Mouse (Mus musculus) embryonic facial prominence, embryonic 15.5 days (tissue): ENCODE results near the gene Tnfaip3. TPM values are rescaled to one million over a fixed set of nuclear protein-coding genes. Genes with fewer than 3 reads are reported as not detected.

ENCODE experiments used
- ATAC-seq: fragments of 200-750 bp; cut with Nextera tagmentation; 2 replicates; pipeline ENCODE4 v1.8.0; 2017; ENCODE audit warnings: low read depth, moderate TSS enrichment; ENCODE audit not compliant: insufficient number of reproducible peaks, low FRiP score, low TSS enrichment
- H3K27ac ChIP-seq: fragments of 300-500 bp; sonication (generic); replicated peaks from 2 replicates; pipeline ENCODE4 v1.5.1; 2015; ENCODE audit warnings: mild to moderate bottlenecking, inconsistent platforms
- H3K27me3 ChIP-seq: fragments of 300-500 bp; sonication (generic); 2 replicates; pipeline ENCODE4 v1.6.1; 2015; ENCODE audit warnings: inconsistent platforms
- H3K36me3 ChIP-seq: fragments of 300-500 bp; sonication (generic); 2 replicates; pipeline ENCODE4 v1.6.1; 2015; ENCODE audit warnings: mild to moderate bottlenecking, inconsistent platforms
- H3K4me1 ChIP-seq: fragments of 300-500 bp; sonication (generic); 2 replicates; pipeline ENCODE4 v1.6.1; 2015; ENCODE audit warnings: inconsistent platforms
- H3K4me2 ChIP-seq: fragments of 300-500 bp; sonication (generic); replicated peaks from 2 replicates; pipeline ENCODE4 v1.6.1; 2015; ENCODE audit warnings: mild to moderate bottlenecking, inconsistent platforms
- H3K4me3 ChIP-seq: fragments of 300-500 bp; sonication (generic); replicated peaks from 2 replicates; pipeline ENCODE4 v1.5.1; 2015; ENCODE audit warnings: mild to moderate bottlenecking, inconsistent platforms
- H3K9ac ChIP-seq: fragments of 300-500 bp; sonication (generic); 2 replicates; pipeline ENCODE4 v1.6.1; 2015; ENCODE audit warnings: inconsistent platforms
- H3K9me3 ChIP-seq: fragments of 300-500 bp; sonication (generic); replicated peaks from 2 replicates; pipeline ENCODE4 v1.6.1; 2016; ENCODE audit warnings: inconsistent platforms
- polyA plus RNA-seq: library from polyadenylated mRNA; unstranded; fragments of >200 nt; fragmentation: Nextera tagmentation; extraction: Ambion mirVana; gene quantifications from 2 replicates; pipeline ENCODE4 v1.2.1, GENCODE M21; 2015

Gene Tnfaip3
- polyA plus RNA-seq, 1 experiment from 2014 or later: 4.2 TPM

DNA sequence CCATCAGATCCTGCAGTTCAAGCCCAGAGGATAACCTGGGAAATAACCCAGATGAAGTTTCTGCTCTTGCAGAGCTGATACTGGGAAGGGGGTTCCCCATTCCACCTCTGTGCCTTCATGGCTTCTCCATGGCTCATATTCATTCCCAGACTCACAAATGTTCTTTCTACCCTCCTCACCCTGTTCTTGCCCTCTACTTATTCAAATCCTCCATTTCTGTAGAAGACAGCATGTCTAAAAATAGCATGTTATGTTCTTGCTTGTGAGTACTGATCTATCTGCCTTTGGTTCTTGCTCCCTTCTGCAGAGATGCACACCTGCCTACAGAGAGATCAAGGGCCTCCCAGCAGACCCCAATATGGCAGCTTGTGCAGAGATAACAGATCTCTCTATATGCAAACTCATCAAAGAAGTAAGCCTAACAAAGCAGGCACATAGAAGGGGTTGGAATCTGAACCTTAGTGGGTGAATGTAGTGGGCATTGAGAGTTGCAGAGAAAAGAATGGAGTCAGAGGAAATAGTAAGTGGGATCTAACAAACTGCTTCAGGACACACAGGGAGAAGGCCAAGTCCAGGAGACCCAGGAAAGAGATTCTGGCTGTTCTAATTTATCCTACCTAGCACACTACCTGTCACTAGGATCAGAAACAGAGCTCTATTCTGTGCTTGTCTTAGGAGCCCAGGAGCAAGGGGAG is 62.3 kb downstream of the Tnfaip3 start:
- Histone ChIP-seq H3K27me3 (no peaks in the 10 kb centered on the region; the same call in 1 of the 2 replicates), H3K4me1 (no peaks in the 10 kb centered on the region), H3K27ac (no peak overlapping the region), H3K4me3 (no peak overlapping the region), H3K9ac (no peak overlapping the region), H3K4me2 (no peak overlapping the region), H3K36me3 (no peaks in the 10 kb centered on the region), H3K9me3 (no peaks in the 10 kb centered on the region)
- ATAC-seq: no peak

Other genes with a start within 250 kb of the Tnfaip3 start
- gene Gm4922, start 228.9 kb downstream of the Tnfaip3 start, polyA plus RNA-seq: not detected in 2 replicates
- gene Perp, start 170.6 kb downstream of the Tnfaip3 start, polyA plus RNA-seq: 556 and 591 TPM in 2 replicates